Mouse (Mus musculus) stomach, postnatal 0 days (tissue): ENCODE data around the gene Gm10721.
"Not testable (repeated sequence)": the region's sequence is repeated elsewhere in the genome, so short reads cannot be mapped to it uniquely, and the experiment has no call there.

Experiments
- CTCF ChIP-seq: IDR thresholded peaks from 2 replicates; pipeline ENCODE4 v1.5.1; 2016; ENCODE audit warnings: antibody characterized with exemption, low read depth, mild to moderate bottlenecking, moderate library complexity
- EP300 ChIP-seq: optimal IDR thresholded peaks from 2 replicates; pipeline ENCODE3; 2016; ENCODE audit warnings: antibody characterized with exemption

GRCm38 (mm10) chr9:3009331-3009730 lies 3.6 kb upstream of the Gm10721 start:
- not testable (repeated sequence) for TF ChIP-seq CTCF, EP300
